Mouse (Mus musculus) heart, adult 2 months (tissue): ENCODE data around the gene Gm20532. TPM values are rescaled to one million over a fixed set of nuclear protein-coding genes. Genes with fewer than 3 reads are reported as not detected.

ENCODE experiments used
- DNase-seq, 2 experiments: peaks; one replicate each; pipeline ENCODE4 v3.0.0; 2021
- H3K27ac ChIP-seq: fragments of 200-600 bp; 2 replicates; pipeline ENCODE4 v1.8.1; 2022
- H3K27me3 ChIP-seq: fragments of 200-500 bp; 2 replicates; pipeline ENCODE4 v1.6.1; 2012; ENCODE audit warnings: mild to moderate bottlenecking, low read length, inconsistent platforms, mixed read lengths; ENCODE audit not compliant: control insufficient read depth, insufficient read depth
- H3K36me3 ChIP-seq: fragments of 200-500 bp; 2 replicates; pipeline ENCODE4 v1.6.1; 2012; ENCODE audit warnings: low read length, inconsistent platforms; ENCODE audit not compliant: control insufficient read depth, insufficient read depth
- H3K4me1 ChIP-seq: fragments of 200-500 bp; 2 replicates; pipeline ENCODE4 v1.6.1; 2011; ENCODE audit warnings: low read length; ENCODE audit not compliant: control insufficient read depth, insufficient read depth
- H3K4me3 ChIP-seq: fragments of 200-600 bp; 2 replicates; pipeline ENCODE4 v1.8.1; 2022
- H3K79me2 ChIP-seq: fragments of 200-500 bp; replicated peaks from 2 replicates; pipeline ENCODE4 v1.6.1; 2012; ENCODE audit warnings: mild to moderate bottlenecking, inconsistent platforms, low read length, moderate library complexity, mixed read lengths; ENCODE audit not compliant: control insufficient read depth, insufficient read depth
- H3K9ac ChIP-seq: fragments of 200-500 bp; 2 replicates; pipeline ENCODE4 v1.6.1; 2012; ENCODE audit warnings: low read depth, mild to moderate bottlenecking, control low read depth, inconsistent platforms, low read length, mixed read lengths
- CTCF ChIP-seq: fragments of 200-600 bp; IDR thresholded peaks from 2 replicates; pipeline ENCODE4 v1.8.1; 2022; ENCODE audit warnings: antibody characterized with exemption, mild to moderate bottlenecking, moderate library complexity
- EP300 ChIP-seq: fragments of 200-500 bp; IDR thresholded peaks from 2 replicates; pipeline ENCODE4 v1.6.1; 2011; ENCODE audit warnings: low read depth, low read length, control low read depth; ENCODE audit not compliant: insufficient read depth
- POLR2A ChIP-seq: fragments of 200-500 bp; IDR thresholded peaks from 2 replicates; pipeline ENCODE4 v1.6.1; 2011; ENCODE audit warnings: mild to moderate bottlenecking, low read depth, low read length, control low read depth; ENCODE audit not compliant: insufficient read depth
- WGBS: fragments of 180-500 bp; shearing (Covaris S2); methylation state at CpG from one replicate; pipeline ENCODE4 v1.1.7; 2018; 5-methylcytosine and 5-hydroxymethylcytosine counted together
- intact Hi-C: fragments of 180-260 bp; cut with DNase I; formaldehyde crosslinking; loops from one replicate; pipeline ENCODE4 v1.15.1; 2025
- polyA plus RNA-seq: library from polyadenylated mRNA; depleted of rRNA; stranded (reverse); fragments of >200 nt; gene quantifications from 2 replicates; pipeline ENCODE4 v1.2.3, GENCODE M21; 2012
- total RNA-seq, 2 experiments: library from RNA; stranded (reverse); gene quantifications; 2 replicates each; pipeline ENCODE4 v1.2.3; 2021

The Gm20532 gene
- total and polyA plus RNA-seq, 3 experiments = not detected

GRCm38 (mm10) chr2:26614903-26615302, 28.5 kb downstream of the Gm20532 start:
- H3K4me1 ChIP-seq = peaks cover 6% of the 10 kb centered on the region
- TF ChIP-seq EP300 = 0 out of 2 replicates have a peak, but pooled peaks have one; percentile 63
- no peak for TF ChIP-seq CTCF
- peak; percentile 33; the same call in 1 of the 2 replicates for TF ChIP-seq POLR2A
- H3K36me3 ChIP-seq = no peaks in the 10 kb centered on the region
- H3K27me3 ChIP-seq = no peaks in the 10 kb centered on the region
- H3K4me3 ChIP-seq = no peak overlapping the region
- whole genome bisulfite sequencing = 52% methylated on average over 5 of the region's 5 CpGs
- peak overlapping the region; percentile 52 for H3K9ac ChIP-seq
- intact Hi-C loops = no loop called here
- H3K79me2 ChIP-seq = no peaks in the 10 kb centered on the region
- H3K27ac ChIP-seq = peak overlapping the region; percentile 63
- peak; percentile 51 to 73 for DNase-seq

DNA sequence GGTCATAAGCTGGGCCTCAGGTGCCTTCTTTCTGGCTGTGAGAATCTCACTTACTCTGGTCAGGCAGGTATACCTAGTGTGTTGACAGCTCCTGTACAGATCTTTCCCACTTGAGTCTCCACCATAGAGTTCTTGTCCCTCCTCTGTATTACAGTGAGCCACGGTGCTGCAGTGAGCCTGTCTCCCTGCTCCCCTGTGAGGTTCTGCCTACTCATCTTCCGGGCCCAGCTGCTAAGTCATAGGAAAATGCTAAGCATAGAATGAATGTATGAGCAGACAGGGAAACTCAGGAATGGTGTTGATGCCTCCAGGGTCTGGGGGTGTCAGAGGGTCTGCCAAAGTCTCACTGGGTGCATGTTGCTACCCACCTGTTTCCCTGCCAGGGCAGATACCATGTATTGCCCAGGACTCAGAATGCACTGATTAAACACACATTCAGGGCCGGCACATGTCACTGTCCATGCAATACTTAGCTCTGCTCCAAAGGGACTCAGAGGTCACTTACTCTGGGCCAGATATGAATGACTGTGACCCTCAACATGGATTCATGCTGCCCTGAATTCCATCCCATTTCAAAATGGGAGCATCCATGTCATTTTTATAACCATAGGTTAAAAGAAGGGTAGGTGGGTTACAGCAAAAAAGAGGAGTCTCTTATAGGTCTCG, 29.2 kb downstream of the Gm20532 start:
- no peaks in the 10 kb centered on the region for H3K36me3 ChIP-seq
- intact Hi-C loops = no loop called here
- no peak overlapping the region for H3K4me3 ChIP-seq
- no peak for DNase-seq
- H3K4me1 ChIP-seq = peaks cover 6% of the 10 kb centered on the region
- TF ChIP-seq EP300 (no peak), POLR2A (no peak), CTCF (no peak)
- no peaks in the 10 kb centered on the region for H3K27me3 ChIP-seq
- WGBS = 71% methylated on average over 4 of the region's 4 CpGs
- H3K27ac ChIP-seq = peak overlapping the region; percentile 61
- no peaks in the 10 kb centered on the region for H3K79me2 ChIP-seq
- H3K9ac ChIP-seq = peak overlapping the region; percentile 36

DNA sequence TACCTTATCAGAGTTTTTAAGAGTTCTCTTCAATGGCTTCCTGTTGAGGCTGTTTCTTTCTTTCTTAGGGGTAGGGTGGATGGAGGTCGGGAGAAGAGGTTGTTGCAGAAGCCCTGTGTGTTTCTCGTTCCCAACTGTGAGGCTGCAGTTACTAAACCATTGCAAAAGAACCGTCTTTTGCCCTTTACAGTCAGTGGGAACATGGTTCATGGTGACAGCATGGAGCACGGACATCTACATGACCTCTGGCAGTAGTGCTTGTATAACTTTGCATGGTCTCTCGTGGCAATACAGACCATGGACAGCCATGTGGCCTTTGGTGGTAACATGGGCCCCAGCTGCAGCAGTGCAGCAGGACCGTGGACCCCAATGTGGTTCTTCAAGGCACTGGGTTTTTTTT, 30.9 kb downstream of the Gm20532 start:
- 0 out of 2 replicates have a peak, but pooled peaks have one; percentile 16 for TF ChIP-seq EP300
- TF ChIP-seq CTCF = no peak
- no peak for TF ChIP-seq POLR2A
- intact Hi-C loops = no loop called here
- H3K4me3 ChIP-seq = no peak overlapping the region
- H3K27me3 ChIP-seq = no peaks in the 10 kb centered on the region
- no peak overlapping the region for H3K27ac ChIP-seq
- H3K4me1 ChIP-seq = peaks cover 4% of the 10 kb centered on the region
- 50% methylated on average over 6 of the region's 6 CpGs for WGBS
- H3K79me2 ChIP-seq = no peaks in the 10 kb centered on the region
- no peak overlapping the region for H3K9ac ChIP-seq
- H3K36me3 ChIP-seq = no peaks in the 10 kb centered on the region
- DNase-seq = no peak

DNA sequence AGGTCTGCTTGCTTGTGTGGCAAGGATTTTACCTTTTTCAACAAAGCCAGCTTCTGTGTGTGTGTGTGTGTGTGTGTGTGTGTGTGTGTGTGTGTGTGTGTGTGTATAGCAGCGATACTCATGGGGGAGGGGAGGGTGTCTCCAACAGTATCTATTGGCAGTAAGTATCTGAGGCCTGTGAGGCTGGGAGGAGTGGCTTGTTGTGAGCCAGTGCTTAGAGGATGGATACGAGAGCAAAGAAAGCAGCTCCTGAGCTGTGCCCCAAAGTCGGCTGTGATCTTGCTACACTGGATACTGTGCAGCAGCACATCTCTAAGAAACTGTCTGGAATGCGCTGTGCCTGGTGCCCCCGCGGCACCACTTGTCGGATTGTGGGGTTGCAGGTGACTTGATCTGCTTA, 31.5 kb downstream of the Gm20532 start:
- TF ChIP-seq CTCF (no peak), POLR2A (no peak), EP300 (no peak)

GRCm38 (mm10) chr2:26621246-26621645, 34.8 kb downstream of the Gm20532 start:
- peaks cover 2% of the 10 kb centered on the region; the same call in 1 of the 2 replicates for H3K4me1 ChIP-seq
- no peak for TF ChIP-seq POLR2A
- no peak for TF ChIP-seq CTCF
- TF ChIP-seq EP300 = no peak
- WGBS = 31% methylated on average over 2 of the region's 2 CpGs
- no peaks in the 10 kb centered on the region for H3K27me3 ChIP-seq
- H3K9ac ChIP-seq = no peak overlapping the region
- no peak overlapping the region for H3K4me3 ChIP-seq
- intact Hi-C loops = no loop called here
- H3K79me2 ChIP-seq = no peaks in the 10 kb centered on the region
- no peak overlapping the region for H3K27ac ChIP-seq
- DNase-seq = no peak
- no peaks in the 10 kb centered on the region for H3K36me3 ChIP-seq

More for the DNA sequence above, 31.5 kb downstream of the Gm20532 start:
- Histone ChIP-seq H3K4me3 (no peak overlapping the region), H3K4me1 (peaks cover 4% of the 10 kb centered on the region), H3K9ac (no peak overlapping the region), H3K27ac (no peak overlapping the region), H3K36me3 (no peaks in the 10 kb centered on the region), H3K27me3 (no peaks in the 10 kb centered on the region), H3K79me2 (no peaks in the 10 kb centered on the region)
- no peak for DNase-seq
- 56% methylated on average over 7 of the region's 7 CpGs for WGBS
- intact Hi-C loops = no loop called here

DNA sequence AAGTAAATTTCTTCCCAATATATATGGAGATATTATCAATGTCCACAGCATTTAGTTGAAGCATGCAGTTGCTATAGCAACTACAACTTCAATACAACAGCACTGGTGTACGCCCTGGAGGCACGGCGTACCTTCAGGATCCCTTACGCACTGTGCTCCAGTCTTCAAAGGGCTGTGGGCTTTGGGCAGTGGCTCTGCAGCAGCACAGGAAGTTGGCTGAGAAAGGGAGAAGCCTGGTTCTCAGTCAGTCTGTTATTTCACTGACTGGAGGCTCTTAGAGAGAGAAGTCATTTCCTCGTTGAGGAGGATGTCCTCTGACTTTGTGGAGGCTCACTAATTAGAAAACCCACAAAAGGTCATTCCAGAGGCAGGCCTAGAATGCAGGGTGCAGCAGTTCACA, 36.5 kb downstream of the Gm20532 start:
- Histone ChIP-seq H3K9ac (no peak overlapping the region), H3K27ac (no peak overlapping the region), H3K27me3 (no peaks in the 10 kb centered on the region), H3K79me2 (no peaks in the 10 kb centered on the region), H3K36me3 (no peaks in the 10 kb centered on the region), H3K4me1 (peaks cover 3% of the 10 kb centered on the region; the same call in 1 of the 2 replicates), H3K4me3 (no peak overlapping the region)
- no peak for TF ChIP-seq POLR2A
- no peak for TF ChIP-seq CTCF
- intact Hi-C loops = no loop called here
- DNase-seq = no peak
- 60% methylated on average over 5 of the region's 5 CpGs for WGBS
